Mouse (Mus musculus) erythroblast, embryonic 14.5 days (primary cell): ENCODE results near the gene Capn2. TPM values are rescaled to one million over a fixed set of nuclear protein-coding genes. Genes with fewer than 3 reads are reported as not detected.

Experiments
- H3K27me3 ChIP-seq: 2 replicates; pipeline ENCODE4 v1.6.1; 2012; ENCODE audit warnings: inconsistent platforms; ENCODE audit not compliant: control insufficient read depth
- H3K36me3 ChIP-seq: 2 replicates; pipeline ENCODE4 v1.6.1; 2012; ENCODE audit warnings: mild to moderate bottlenecking, inconsistent platforms; ENCODE audit not compliant: control insufficient read depth
- H3K4me1 ChIP-seq: 2 replicates; pipeline ENCODE4 v1.6.1; 2012; ENCODE audit warnings: inconsistent platforms; ENCODE audit not compliant: control insufficient read depth
- H3K4me3 ChIP-seq: replicated peaks from 2 replicates; pipeline ENCODE3; 2012; ENCODE audit warnings: moderate library complexity, mild to moderate bottlenecking, inconsistent platforms
- H3K9me3 ChIP-seq: 2 replicates; pipeline ENCODE4 v1.6.1; 2012; ENCODE audit warnings: low read length, inconsistent platforms, mixed read lengths; ENCODE audit not compliant: control insufficient read depth
- GATA1 ChIP-seq: IDR thresholded peaks from 2 replicates; pipeline ENCODE4 v1.6.1; 2012; ENCODE audit warnings: low read length, inconsistent platforms, mixed read lengths
- TAL1 ChIP-seq: IDR thresholded peaks from 3 replicates; pipeline ENCODE4 v1.6.1; 2012; ENCODE audit warnings: low read length, inconsistent platforms, mixed read lengths
- polyA plus RNA-seq: library from polyadenylated mRNA; stranded (reverse); fragments of >175 nt; gene quantifications from 2 replicates; pipeline ENCODE4 v1.2.3, GENCODE M21; 2012

Capn2 gene
- polyA plus RNA-seq, 1 experiment = 0.03 TPM

DNA sequence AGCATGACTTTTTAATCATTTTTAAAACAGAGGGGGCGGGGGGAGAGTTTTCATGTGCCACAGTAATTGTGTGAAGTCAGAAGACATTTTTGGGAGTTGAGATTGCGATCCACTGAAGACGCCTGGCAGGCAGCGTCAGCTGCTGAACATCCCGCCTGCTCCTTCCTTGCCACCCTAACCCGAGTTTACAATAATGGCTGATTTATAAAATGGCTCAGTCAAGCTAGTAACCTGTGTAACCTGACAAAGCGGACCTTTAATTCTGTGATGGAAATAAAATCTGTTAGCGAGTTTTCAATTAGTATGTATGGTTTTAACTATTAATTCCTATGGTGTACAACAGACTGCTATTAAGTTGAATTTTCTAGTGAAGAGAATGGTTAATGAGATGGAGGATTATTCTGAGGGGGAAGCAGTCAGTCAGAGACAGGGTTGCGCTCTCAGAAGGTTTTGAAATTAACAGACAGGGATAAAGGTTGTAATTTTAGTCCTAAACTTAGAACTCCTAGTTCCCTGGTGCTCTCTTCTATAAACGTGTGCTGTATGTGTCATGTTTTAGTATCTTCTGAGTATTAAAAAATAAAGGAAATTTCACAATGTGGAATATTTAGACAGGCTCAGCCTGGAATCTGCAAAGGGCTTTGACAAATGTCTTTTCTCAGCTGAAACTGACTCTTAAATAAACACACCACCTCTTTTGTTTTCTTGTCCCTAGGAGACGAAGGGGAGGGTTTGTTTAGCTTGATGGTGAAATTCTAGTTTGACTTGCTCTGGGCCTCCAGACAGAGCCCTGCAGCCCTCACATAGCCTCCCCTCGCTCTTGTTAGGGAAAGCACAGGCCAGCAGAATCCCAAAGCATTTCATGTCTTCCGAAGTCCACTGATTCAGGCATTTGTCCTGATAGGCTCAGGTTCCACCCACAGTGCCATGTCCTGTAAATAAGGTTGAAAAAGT, 56.8 kb downstream of the Capn2 start:
- peaks cover 15% of the 10 kb centered on the region for H3K36me3 ChIP-seq
- TF ChIP-seq TAL1 (no peak), GATA1 (no peak)
- no peaks in the 10 kb centered on the region for H3K9me3 ChIP-seq
- H3K4me3 ChIP-seq = no peak overlapping the region
- no peaks in the 10 kb centered on the region for H3K4me1 ChIP-seq
- H3K27me3 ChIP-seq = no peaks in the 10 kb centered on the region

DNA sequence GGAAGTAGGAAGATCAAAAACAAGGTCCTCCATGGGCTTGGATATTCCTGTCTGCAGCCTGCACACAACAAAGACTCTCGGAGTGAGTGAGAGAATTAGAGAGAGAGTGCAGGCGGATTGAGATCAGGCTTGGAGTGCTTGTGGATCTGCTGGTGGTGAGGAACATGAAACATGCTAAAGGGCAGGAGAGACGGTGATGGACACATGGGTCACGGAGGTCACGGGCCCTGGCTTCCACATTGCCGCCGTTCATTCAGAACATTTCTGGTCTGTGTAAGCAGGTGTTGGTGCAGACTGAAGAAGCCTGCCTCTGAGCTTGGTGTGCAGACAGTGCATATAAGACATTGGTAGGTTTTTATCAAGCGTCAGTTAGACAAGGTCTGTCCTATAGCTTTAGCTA, 58.0 kb downstream of the Capn2 start:
- Histone ChIP-seq H3K9me3 (no peaks in the 10 kb centered on the region), H3K36me3 (peaks cover 16% of the 10 kb centered on the region), H3K4me3 (no peak overlapping the region), H3K4me1 (no peaks in the 10 kb centered on the region), H3K27me3 (no peaks in the 10 kb centered on the region)
- TF ChIP-seq GATA1 (no peak), TAL1 (no peak)

DNA sequence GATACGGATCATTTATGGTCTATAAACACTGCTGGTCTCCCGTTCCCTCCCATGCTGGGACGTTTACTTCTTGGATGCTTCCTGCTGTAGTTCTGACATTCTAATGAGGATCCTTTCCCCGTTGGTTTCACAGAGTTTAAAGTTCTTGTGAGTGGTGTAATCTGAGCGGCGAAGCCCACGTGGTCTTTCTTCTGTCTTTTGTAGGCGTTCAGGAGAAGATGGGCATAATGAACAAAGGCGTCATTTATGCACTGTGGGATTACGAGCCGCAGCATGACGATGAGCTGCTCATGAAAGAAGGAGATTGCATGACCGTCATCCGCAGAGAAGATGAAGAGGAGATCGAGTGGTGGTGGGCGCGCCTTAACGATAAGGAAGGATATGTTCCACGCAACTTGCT, 58.9 kb downstream of the Capn2 start:
- Histone ChIP-seq H3K4me1 (no peaks in the 10 kb centered on the region), H3K4me3 (no peak overlapping the region), H3K36me3 (peaks cover 21% of the 10 kb centered on the region), H3K9me3 (no peaks in the 10 kb centered on the region), H3K27me3 (no peaks in the 10 kb centered on the region)
- no peak for TF ChIP-seq GATA1
- TF ChIP-seq TAL1 = no peak

DNA sequence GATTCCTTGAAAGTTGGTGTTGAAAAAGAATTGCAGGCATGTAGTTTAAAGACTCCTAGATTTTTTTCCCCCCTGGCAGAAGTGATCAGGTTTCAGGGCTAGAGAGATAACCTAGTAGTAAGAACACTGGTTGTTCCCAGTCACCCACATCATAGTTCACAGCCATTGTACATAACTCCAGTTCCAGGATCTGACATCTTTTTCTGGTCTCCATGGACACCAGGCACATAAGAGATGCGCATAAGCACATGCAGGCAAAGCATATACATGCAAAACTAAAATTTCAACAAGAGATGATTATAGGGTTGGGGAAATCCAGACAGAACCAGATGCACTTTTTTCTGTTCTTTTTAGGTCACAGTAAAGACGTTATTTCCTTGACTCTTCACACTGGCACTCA, 62.3 kb downstream of the Capn2 start:
- no peaks in the 10 kb centered on the region for H3K4me1 ChIP-seq
- no peak for TF ChIP-seq TAL1
- no peak for TF ChIP-seq GATA1
- no peaks in the 10 kb centered on the region for H3K27me3 ChIP-seq
- no peak overlapping the region for H3K4me3 ChIP-seq
- H3K9me3 ChIP-seq = no peaks in the 10 kb centered on the region
- H3K36me3 ChIP-seq = peaks cover 18% of the 10 kb centered on the region

DNA sequence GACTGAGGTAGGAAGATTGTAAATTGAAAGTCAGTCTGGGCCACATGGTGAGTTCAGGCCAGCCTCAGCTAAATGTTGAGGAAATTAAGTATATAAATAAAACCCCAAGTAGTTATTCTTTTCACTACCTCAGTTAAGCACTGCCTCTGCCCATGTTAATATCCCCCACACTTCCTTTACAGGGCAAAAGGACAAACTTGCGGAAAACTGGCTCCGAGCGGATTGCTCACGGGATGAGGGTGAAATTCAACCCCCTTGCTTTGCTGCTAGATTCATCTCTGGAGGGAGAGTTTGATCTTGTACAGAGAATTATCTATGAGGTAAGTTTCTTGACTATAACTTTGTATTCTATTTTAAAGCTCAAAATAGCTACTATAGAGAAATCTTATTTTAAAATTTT, 64.9 kb downstream of the Capn2 start:
- Histone ChIP-seq H3K4me3 (no peak overlapping the region), H3K9me3 (no peaks in the 10 kb centered on the region), H3K36me3 (peaks cover 22% of the 10 kb centered on the region), H3K27me3 (no peaks in the 10 kb centered on the region), H3K4me1 (no peaks in the 10 kb centered on the region)
- TF ChIP-seq TAL1 = no peak
- TF ChIP-seq GATA1 = no peak

DNA sequence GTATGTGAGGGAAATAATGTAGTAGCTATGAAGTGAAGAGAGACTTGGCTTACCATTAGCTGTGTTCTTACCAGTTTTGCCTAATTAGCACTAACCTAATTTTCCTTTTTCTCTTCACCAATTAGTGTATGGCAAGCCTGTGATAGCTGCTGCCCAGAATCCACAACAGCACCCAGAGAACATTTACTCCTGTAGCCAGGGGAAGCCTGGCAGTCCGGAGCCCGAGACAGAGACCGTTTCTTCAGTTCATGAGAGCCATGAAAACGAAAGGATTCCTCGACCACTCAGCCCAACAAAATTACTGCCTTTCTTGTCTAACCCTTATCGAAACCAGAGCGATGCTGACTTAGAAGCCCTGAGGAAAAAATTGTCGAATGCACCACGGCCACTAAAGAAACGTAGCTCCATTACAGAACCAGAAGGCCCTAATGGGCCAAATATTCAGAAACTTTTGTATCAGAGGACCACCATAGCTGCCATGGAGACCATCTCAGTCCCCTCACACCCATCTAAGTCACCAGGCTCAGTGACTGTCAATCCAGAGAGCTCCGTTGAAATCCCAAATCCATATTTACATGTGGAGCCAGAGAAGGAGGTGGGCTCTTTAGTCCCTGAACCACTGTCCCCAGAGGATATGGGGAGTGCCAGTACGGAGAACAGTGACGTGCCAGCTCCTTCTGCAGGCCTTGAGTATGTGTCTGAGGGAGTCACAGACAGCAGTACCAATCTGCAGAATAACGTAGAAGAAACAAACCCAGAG, 69.0 kb downstream of the Capn2 start:
- TF ChIP-seq TAL1 (no peak), GATA1 (no peak)

DNA sequence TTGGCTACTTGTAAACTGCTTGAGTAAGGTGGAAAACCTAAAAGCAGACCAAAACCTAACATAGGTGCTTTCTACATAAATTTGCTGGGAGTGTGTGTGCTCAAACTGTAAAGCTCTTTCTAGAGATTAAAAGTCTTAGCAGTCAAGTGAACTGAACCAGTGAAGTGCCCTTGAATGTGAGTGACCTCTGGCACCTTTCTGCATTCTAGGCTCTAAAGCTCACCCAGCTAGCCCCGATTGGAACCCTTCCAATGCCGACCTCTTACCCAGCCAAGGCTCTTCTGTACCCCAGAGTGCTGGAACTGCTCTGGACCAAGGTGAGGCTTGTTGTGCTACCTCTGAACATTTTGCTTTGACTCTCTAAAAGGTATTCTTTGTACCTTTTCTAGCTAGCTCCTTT, 73.3 kb downstream of the Capn2 start:
- H3K9me3 ChIP-seq = no peaks in the 10 kb centered on the region
- H3K36me3 ChIP-seq = peaks cover 33% of the 10 kb centered on the region
- no peaks in the 10 kb centered on the region for H3K4me1 ChIP-seq
- no peaks in the 10 kb centered on the region for H3K27me3 ChIP-seq
- no peak overlapping the region for H3K4me3 ChIP-seq
- no peak for TF ChIP-seq TAL1

More for the DNA sequence above, 69.0 kb downstream of the Capn2 start:
- Histone ChIP-seq H3K9me3 (no peaks in the 10 kb centered on the region), H3K36me3 (peaks cover 27% of the 10 kb centered on the region), H3K27me3 (no peaks in the 10 kb centered on the region), H3K4me1 (no peaks in the 10 kb centered on the region), H3K4me3 (no peak overlapping the region)

DNA sequence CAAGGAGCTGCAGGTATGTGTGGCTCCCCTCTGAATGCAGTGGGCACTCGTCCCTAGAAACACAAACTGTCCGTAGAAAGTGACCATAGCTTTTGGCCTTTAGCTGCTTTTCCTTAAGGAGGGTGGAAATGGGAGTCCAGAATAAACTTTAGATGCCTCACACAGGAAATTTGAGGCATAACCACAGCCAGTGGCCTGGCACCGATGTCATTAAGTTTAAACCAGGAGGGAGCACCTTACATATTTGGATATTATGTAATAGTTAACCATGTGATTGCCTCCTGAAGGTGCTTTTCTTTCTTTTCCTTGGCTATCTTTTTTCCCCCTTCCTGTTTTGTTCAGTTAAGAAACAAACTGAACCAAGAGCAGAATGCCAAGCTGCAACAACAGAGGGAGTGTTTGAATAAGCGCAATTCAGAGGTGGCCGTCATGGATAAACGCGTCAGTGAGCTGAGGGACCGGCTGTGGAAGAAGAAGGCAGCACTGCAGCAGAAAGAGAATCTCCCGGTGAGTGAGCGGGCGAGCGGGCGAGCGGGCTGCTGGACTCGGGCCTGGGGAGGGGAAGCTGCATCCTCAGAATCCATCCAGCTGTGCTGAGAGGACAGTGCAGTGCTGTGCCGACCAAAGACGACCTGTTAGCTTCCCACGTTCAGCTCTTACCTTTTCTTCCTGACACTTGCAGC, 75.5 kb downstream of the Capn2 start:
- H3K27me3 ChIP-seq = no peaks in the 10 kb centered on the region
- H3K36me3 ChIP-seq = peaks cover 26% of the 10 kb centered on the region
- no peaks in the 10 kb centered on the region for H3K4me1 ChIP-seq
- H3K4me3 ChIP-seq = no peak overlapping the region
- TF ChIP-seq TAL1 (no peak), GATA1 (no peak)
- H3K9me3 ChIP-seq = no peaks in the 10 kb centered on the region
